Mouse (Mus musculus): Measurements from ENCODE around the gene Adarb2. TPM values are rescaled to one million over a fixed set of nuclear protein-coding genes. Genes with fewer than 3 reads are reported as not detected.

Gene Adarb2
- total and polyA plus RNA-seq, 3 experiments = not detected

GRCm38 (mm10) chr13:8785185-8785584 lies 582.5 kb downstream of the Adarb2 start:
- Histone ChIP-seq H3K4me1 (ENCODE audit: control insufficient read depth, insufficient read depth, low read length) (no peaks in the 10 kb centered on the region), H3K27me3 (ENCODE audit: control insufficient read depth, insufficient read depth, low read length) (no peaks in the 10 kb centered on the region), H3K9ac (ENCODE audit: low read depth, low read length) (no peak overlapping the region), H3K36me3 (ENCODE audit: control insufficient read depth, insufficient read depth, low read length) (no peaks in the 10 kb centered on the region), H3K27ac (no peak overlapping the region), H3K4me3 (no peak overlapping the region), H3K79me2 (replicated peaks; ENCODE audit: control insufficient read depth, insufficient read depth, low read length) (no peaks in the 10 kb centered on the region)
- no peak for TF ChIP-seq EP300 (IDR thresholded peaks at IDR 0.05; ENCODE audit: insufficient read depth, low read depth, low read length)
- TF ChIP-seq POLR2A (IDR thresholded peaks at IDR 0.05; ENCODE audit: insufficient read depth, low read depth, low read length) = no peak
- TF ChIP-seq CTCF (IDR thresholded peaks at IDR 0.05) = peak; percentile 85
- intact Hi-C loops (cut with DNase I) = loop anchor here (10.0 kb wide), 1 partner anchor 90 kb away; the partner anchor contains the start of gene Wdr37
- peak; percentile 15 to 25 for DNase-seq
- WGBS = 38% methylated on average over 9 of the region's 9 CpGs

- 18% methylated on average over 8 of the region's 8 CpGs for WGBS
- Histone ChIP-seq H3K27ac (no peak overlapping the region), H3K27me3 (ENCODE audit: control insufficient read depth, insufficient read depth, low read length) (no peaks in the 10 kb centered on the region), H3K36me3 (ENCODE audit: control insufficient read depth, insufficient read depth, low read length) (no peaks in the 10 kb centered on the region), H3K4me3 (no peak overlapping the region), H3K79me2 (replicated peaks; ENCODE audit: control insufficient read depth, insufficient read depth, low read length) (no peaks in the 10 kb centered on the region), H3K9ac (ENCODE audit: low read depth, low read length) (no peak overlapping the region), H3K4me1 (ENCODE audit: control insufficient read depth, insufficient read depth, low read length) (no peaks in the 10 kb centered on the region; the same call in 1 of the 2 replicates)
- DNase-seq = no peak
- TF ChIP-seq CTCF (IDR thresholded peaks at IDR 0.05) = no peak
- intact Hi-C loops (cut with DNase I) = no loop called here
Observed at GRCm38 (mm10) chr13:8793217-8793616, 590.6 kb downstream of the Adarb2 start.

- intact Hi-C loops (cut with DNase I) = no loop called here
- H3K4me3 ChIP-seq = no peak overlapping the region
- H3K4me1 ChIP-seq (ENCODE audit: control insufficient read depth, insufficient read depth, low read length) = no peaks in the 10 kb centered on the region; the same call in 1 of the 2 replicates
- no peak overlapping the region for H3K9ac ChIP-seq (ENCODE audit: low read depth, low read length)
- TF ChIP-seq POLR2A (IDR thresholded peaks at IDR 0.05; ENCODE audit: insufficient read depth, low read depth, low read length) (no peak), CTCF (IDR thresholded peaks at IDR 0.05) (no peak), EP300 (IDR thresholded peaks at IDR 0.05; ENCODE audit: insufficient read depth, low read depth, low read length) (no peak)
- H3K36me3 ChIP-seq (ENCODE audit: control insufficient read depth, insufficient read depth, low read length) = peaks cover 3% of the 10 kb centered on the region; the same call in 1 of the 2 replicates
- no peaks in the 10 kb centered on the region for H3K27me3 ChIP-seq (ENCODE audit: control insufficient read depth, insufficient read depth, low read length)
- H3K27ac ChIP-seq = no peak overlapping the region
- WGBS = 77% methylated on average over 6 of the region's 6 CpGs
- DNase-seq = no peak
- H3K79me2 ChIP-seq (replicated peaks; ENCODE audit: control insufficient read depth, insufficient read depth, low read length) = no peaks in the 10 kb centered on the region
Observed at GRCm38 (mm10) chr13:8800576-8800975, 597.9 kb downstream of the Adarb2 start.

GRCm38 (mm10) chr13:8805931-8806330 lies 603.3 kb downstream of the Adarb2 start:
- no peaks in the 10 kb centered on the region for H3K79me2 ChIP-seq (replicated peaks; ENCODE audit: control insufficient read depth, insufficient read depth, low read length)
- TF ChIP-seq CTCF (IDR thresholded peaks at IDR 0.05) = no peak
- TF ChIP-seq EP300 (IDR thresholded peaks at IDR 0.05; ENCODE audit: insufficient read depth, low read depth, low read length) = no peak
- no peaks in the 10 kb centered on the region; the same call in 1 of the 2 replicates for H3K4me1 ChIP-seq (ENCODE audit: control insufficient read depth, insufficient read depth, low read length)
- intact Hi-C loops (cut with DNase I) = no loop called here
- no peaks in the 10 kb centered on the region for H3K27me3 ChIP-seq (ENCODE audit: control insufficient read depth, insufficient read depth, low read length)
- peaks cover 3% of the 10 kb centered on the region for H3K36me3 ChIP-seq (ENCODE audit: control insufficient read depth, insufficient read depth, low read length)
- no peak overlapping the region for H3K4me3 ChIP-seq
- H3K9ac ChIP-seq (ENCODE audit: low read depth, low read length) = no peak overlapping the region
- H3K27ac ChIP-seq = no peak overlapping the region
- 92% methylated on average over 2 of the region's 2 CpGs for WGBS
- DNase-seq = no peak

Data from heart, adult 2 months (tissue).